Mouse (Mus musculus): ENCODE results near the gene Zfp985. TPM values are rescaled to one million over a fixed set of nuclear protein-coding genes. Genes with fewer than 3 reads are reported as not detected.
A peak's percentile ranks its signal among the peaks of the same experiment; 100 is the strongest.
"Not testable (repeated sequence)": the region's sequence is repeated elsewhere in the genome, so short reads cannot be mapped to it uniquely, and the experiment has no call there.

Gene Zfp985
- polyA plus RNA-seq, 1 experiment from 2014 or later: 0.10 TPM

DNA sequence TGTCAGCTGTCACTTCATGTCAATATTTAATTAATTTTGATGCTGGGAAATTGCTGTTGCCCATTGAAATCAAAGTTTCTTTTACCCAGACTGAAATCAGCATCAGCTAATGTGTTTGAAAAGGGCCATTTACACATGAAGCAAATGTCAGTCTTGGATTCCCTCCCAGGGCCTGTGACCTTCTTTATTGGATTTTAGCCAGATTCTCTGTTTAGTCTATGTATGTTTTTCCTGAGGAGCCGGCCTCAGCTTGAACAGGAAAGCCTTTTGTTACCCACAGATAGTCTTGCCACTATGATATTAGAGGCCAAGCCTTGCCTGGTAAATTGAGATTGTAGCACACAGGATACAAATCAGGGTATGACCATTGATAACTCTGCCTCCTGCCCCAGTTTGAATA is 6.0 kb downstream of the Zfp985 start:
- not testable (repeated sequence) for H3K4me3 ChIP-seq; H3K9ac ChIP-seq (replicated peaks); ATAC-seq (ENCODE audit: low FRiP score, low read depth); H3K4me2 ChIP-seq (replicated peaks); H3K27me3 ChIP-seq; H3K9me3 ChIP-seq; H3K36me3 ChIP-seq; H3K27ac ChIP-seq (replicated peaks); H3K4me1 ChIP-seq
- 62% methylated on average over 1 of the region's 1 CpGs for WGBS

DNA sequence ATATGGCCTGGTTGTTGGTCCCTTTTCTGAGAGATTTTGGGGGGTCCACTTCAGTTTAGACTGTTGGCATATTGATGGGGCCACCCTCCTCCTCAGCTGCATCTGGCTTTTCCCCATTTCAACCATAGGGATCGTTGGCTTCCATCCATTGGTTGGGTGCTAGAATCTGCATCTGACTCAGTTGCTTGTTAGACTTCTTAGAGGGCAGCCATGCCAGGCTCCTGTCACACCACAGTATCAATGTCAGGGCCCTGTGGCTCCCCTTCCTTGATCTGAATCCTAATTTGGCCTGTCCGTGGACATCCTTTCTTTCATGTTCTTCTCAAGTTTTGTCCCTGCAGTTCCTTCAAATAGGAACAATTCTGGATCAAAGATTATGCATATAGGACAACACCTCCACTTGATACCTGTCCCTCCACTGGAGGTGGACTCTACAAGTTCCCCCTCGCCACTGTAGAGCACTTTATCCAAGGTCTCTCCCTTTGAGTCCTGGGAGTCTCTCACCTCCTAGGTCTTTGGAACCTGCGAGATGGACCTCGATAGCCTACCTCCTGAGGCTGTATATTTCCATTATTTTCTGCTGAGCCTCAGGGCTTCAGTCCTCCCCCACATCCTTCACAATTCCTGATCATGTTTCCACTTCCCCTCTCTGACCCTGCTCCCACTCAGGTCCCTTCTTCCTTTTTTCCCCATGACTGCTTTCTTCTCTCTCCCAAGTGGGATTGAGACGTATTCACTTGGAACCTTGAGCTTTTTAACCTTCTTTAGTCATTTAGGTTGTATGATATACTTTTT is 12.5 kb downstream of the Zfp985 start:
- Histone ChIP-seq H3K4me1 (no peaks in the 10 kb centered on the region), H3K9ac (replicated peaks) (no peak overlapping the region), H3K36me3 (no peaks in the 10 kb centered on the region), H3K4me3 (no peak overlapping the region), H3K4me2 (replicated peaks) (no peak overlapping the region), H3K9me3 (peaks cover 16% of the 10 kb centered on the region), H3K27ac (replicated peaks) (no peak overlapping the region), H3K27me3 (no peaks in the 10 kb centered on the region)
- 75% methylated on average over 6 of the region's 6 CpGs for WGBS
- no peak for ATAC-seq (ENCODE audit: low FRiP score, low read depth)

DNA sequence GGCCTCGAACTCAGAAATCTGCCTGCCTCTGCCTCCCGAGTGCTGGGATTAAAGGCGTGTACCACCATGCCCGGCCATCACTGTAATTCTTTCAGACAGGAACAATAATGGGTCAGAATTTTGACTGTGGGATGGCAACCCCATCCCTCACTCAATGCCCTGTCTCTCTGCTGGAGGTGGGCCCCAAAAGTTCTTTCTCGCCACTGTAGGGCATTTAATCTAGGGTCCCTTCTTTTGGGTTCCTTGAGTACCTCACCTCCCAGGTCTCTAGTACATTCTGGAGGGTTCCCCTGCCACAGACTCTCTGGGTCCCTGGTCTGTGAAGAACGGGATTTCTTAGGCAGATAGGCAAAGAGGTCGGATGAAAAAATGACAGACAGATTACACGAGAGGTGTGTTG is 18.1 kb downstream of the Zfp985 start:
- not testable (repeated sequence) for H3K9ac ChIP-seq (replicated peaks); H3K4me1 ChIP-seq; H3K4me2 ChIP-seq (replicated peaks); H3K36me3 ChIP-seq; H3K4me3 ChIP-seq; H3K27me3 ChIP-seq; H3K27ac ChIP-seq (replicated peaks); ATAC-seq (ENCODE audit: low FRiP score, low read depth)
- H3K9me3 ChIP-seq: peaks cover 23% of the 10 kb centered on the region
- 88% methylated on average over 8 of the region's 8 CpGs for WGBS

DNA sequence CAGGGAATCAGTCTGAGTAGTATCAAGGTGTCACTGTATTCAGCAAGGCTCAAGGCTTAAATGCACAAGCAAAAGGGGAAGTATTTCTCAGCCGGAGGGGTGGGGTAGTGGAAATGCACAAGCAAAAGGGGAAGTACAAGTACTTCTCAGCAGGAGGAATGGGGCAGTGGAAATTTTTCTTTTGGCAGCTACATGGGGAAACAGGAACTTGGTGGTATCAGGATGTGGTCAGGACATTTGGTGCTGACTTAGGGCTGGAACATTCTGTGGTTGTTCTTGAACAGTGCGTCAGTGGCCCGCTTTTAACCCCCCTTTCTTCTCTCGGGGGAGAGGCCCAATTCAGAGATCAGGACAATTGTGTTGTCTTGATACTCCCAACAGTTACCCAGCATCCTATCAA is 26.3 kb downstream of the Zfp985 start:
- H3K36me3 ChIP-seq; H3K27ac ChIP-seq (replicated peaks); ATAC-seq (ENCODE audit: low FRiP score, low read depth); H3K4me1 ChIP-seq; H3K4me3 ChIP-seq; H3K4me2 ChIP-seq (replicated peaks); H3K27me3 ChIP-seq; H3K9ac ChIP-seq (replicated peaks): not testable (repeated sequence)
- peaks cover 13% of the 10 kb centered on the region; the same call in 1 of the 2 replicates for H3K9me3 ChIP-seq
- WGBS: 86% methylated on average over 4 of the region's 4 CpGs

DNA sequence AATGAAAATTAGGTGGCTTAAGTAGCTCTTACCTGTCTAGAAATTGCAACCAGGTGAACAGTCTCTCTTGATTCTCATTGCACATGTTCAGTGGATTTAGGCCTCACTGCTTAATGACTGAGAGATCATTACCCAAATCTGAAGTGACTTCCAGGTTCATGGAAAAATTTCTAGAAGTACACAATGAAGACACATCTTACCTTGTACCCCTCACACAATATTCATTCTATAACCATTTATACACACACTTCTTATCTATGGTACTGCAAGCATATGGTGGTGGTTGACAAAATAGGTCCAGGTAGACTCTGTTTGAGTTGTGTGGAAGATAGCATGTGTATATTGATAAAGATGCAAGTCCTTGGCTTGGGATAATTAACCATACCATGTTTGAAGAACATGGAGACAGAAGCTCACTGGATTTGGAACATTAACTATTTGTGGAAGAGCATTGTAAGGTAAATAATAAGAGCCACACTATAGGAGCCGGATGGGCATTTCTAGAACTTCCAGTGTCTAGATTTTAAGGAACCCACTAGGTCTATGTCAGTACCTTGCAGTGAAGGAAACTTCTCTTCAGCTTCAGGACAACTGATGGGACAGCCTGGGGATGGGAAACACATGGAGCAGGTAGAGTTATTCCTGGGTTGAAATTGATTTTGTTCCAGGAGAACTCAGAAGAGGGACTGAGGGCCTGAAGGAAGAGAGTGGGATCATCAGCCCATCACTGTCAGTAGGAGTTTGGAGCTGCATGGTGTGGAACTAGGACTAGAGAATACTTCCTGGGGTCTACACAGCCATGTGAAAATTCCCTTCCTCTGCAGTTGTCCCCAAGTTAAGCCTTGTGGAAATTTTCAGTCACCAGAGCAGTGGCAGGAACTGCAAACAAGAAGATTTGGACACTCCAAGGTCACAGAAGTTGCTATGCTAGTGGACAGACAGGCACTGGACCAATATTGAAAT is 33.7 kb downstream of the Zfp985 start:
- no peak overlapping the region for H3K9ac ChIP-seq (replicated peaks)
- 56% methylated on average over 1 of the region's 1 CpGs for WGBS
- peaks cover 22% of the 10 kb centered on the region for H3K9me3 ChIP-seq
- no peak overlapping the region for H3K4me3 ChIP-seq
- no peaks in the 10 kb centered on the region for H3K27me3 ChIP-seq
- peak; percentile 76 for ATAC-seq (ENCODE audit: low FRiP score, low read depth)
- H3K4me2 ChIP-seq (replicated peaks): no peak overlapping the region
- no peaks in the 10 kb centered on the region for H3K4me1 ChIP-seq
- H3K27ac ChIP-seq (replicated peaks): no peak overlapping the region
- no peaks in the 10 kb centered on the region for H3K36me3 ChIP-seq

- H3K9me3 ChIP-seq: peaks cover 27% of the 10 kb centered on the region
- not testable (repeated sequence) for H3K4me3 ChIP-seq; H3K4me2 ChIP-seq (replicated peaks); ATAC-seq (ENCODE audit: low FRiP score, low read depth); H3K36me3 ChIP-seq; H3K27ac ChIP-seq (replicated peaks); H3K4me1 ChIP-seq; H3K27me3 ChIP-seq; H3K9ac ChIP-seq (replicated peaks)
- 88% methylated on average over 3 of the region's 3 CpGs for WGBS
Observed at GRCm38 (mm10) chr4:147594630-147595029, 41.6 kb downstream of the Zfp985 start.

DNA sequence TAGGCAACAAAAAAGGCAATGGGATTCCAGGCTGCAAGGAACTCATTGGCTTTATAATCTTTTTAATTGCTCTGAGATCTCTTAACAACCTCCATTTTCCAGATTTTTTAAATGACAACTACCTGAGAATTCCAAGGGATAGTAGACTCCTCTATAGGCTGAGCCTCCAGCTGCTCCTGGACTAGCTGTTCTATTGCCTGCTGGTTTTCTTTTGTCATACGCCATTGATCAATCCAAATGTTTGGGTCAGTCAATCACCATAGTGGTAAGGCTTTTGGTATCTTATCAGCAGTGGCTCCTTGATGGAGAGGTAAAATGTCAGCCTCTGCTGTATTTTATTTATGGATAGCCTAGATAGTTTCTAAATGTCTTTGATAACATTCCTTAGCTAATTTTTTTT is 44.6 kb downstream of the Zfp985 start:
- WGBS: 53% methylated on average over 1 of the region's 1 CpGs
- Histone ChIP-seq H3K27ac (replicated peaks) (no peak overlapping the region), H3K36me3 (no peaks in the 10 kb centered on the region), H3K27me3 (no peaks in the 10 kb centered on the region), H3K4me2 (replicated peaks) (no peak overlapping the region), H3K4me1 (no peaks in the 10 kb centered on the region), H3K9me3 (peaks cover 30% of the 10 kb centered on the region), H3K4me3 (no peak overlapping the region), H3K9ac (replicated peaks) (no peak overlapping the region)
- no peak for ATAC-seq (ENCODE audit: low FRiP score, low read depth)

GRCm38 (mm10) chr4:147598831-147599230 is 45.8 kb downstream of the Zfp985 start:
- H3K27ac ChIP-seq (replicated peaks): no peak overlapping the region
- peaks cover 30% of the 10 kb centered on the region for H3K9me3 ChIP-seq
- WGBS: 60% methylated on average over 2 of the region's 2 CpGs
- H3K4me3 ChIP-seq: no peak overlapping the region
- no peak overlapping the region for H3K9ac ChIP-seq (replicated peaks)
- no peaks in the 10 kb centered on the region for H3K36me3 ChIP-seq
- no peak overlapping the region for H3K4me2 ChIP-seq (replicated peaks)
- ATAC-seq (ENCODE audit: low FRiP score, low read depth): peak; percentile 49; the same call in 1 of the 2 replicates
- no peaks in the 10 kb centered on the region for H3K27me3 ChIP-seq
- H3K4me1 ChIP-seq: no peaks in the 10 kb centered on the region

- Histone ChIP-seq H3K9me3 (peaks cover 34% of the 10 kb centered on the region), H3K27ac (replicated peaks) (no peak overlapping the region), H3K27me3 (no peaks in the 10 kb centered on the region), H3K4me1 (no peaks in the 10 kb centered on the region), H3K9ac (replicated peaks) (no peak overlapping the region), H3K4me2 (replicated peaks) (no peak overlapping the region), H3K36me3 (no peaks in the 10 kb centered on the region), H3K4me3 (no peak overlapping the region)
- no peak for ATAC-seq (ENCODE audit: low FRiP score, low read depth)
- WGBS: 53% methylated on average over 1 of the region's 1 CpGs
Observed at GRCm38 (mm10) chr4:147601881-147602280, 48.8 kb downstream of the Zfp985 start.

GRCm38 (mm10) chr4:147603806-147604205 is 50.7 kb downstream of the Zfp985 start:
- H3K27me3 ChIP-seq: no peaks in the 10 kb centered on the region
- H3K36me3 ChIP-seq: no peaks in the 10 kb centered on the region
- H3K4me2 ChIP-seq (replicated peaks): no peak overlapping the region
- no peak for ATAC-seq (ENCODE audit: low FRiP score, low read depth)
- H3K4me3 ChIP-seq: no peak overlapping the region
- no peak overlapping the region for H3K9ac ChIP-seq (replicated peaks)
- WGBS: 80% methylated on average over 4 of the region's 4 CpGs
- H3K27ac ChIP-seq (replicated peaks): no peak overlapping the region
- H3K9me3 ChIP-seq: peaks cover 26% of the 10 kb centered on the region
- H3K4me1 ChIP-seq: no peaks in the 10 kb centered on the region

- Histone ChIP-seq H3K4me1 (no peaks in the 10 kb centered on the region), H3K36me3 (no peaks in the 10 kb centered on the region), H3K9me3 (peaks cover 21% of the 10 kb centered on the region; the same call in 1 of the 2 replicates), H3K27me3 (no peaks in the 10 kb centered on the region), H3K9ac (replicated peaks) (no peak overlapping the region), H3K4me2 (replicated peaks) (no peak overlapping the region), H3K4me3 (no peak overlapping the region), H3K27ac (replicated peaks) (no peak overlapping the region)
- no peak for ATAC-seq (ENCODE audit: low FRiP score, low read depth)
- 80% methylated on average over 4 of the region's 4 CpGs for WGBS
Observed at GRCm38 (mm10) chr4:147605521-147605920, 52.4 kb downstream of the Zfp985 start.

DNA sequence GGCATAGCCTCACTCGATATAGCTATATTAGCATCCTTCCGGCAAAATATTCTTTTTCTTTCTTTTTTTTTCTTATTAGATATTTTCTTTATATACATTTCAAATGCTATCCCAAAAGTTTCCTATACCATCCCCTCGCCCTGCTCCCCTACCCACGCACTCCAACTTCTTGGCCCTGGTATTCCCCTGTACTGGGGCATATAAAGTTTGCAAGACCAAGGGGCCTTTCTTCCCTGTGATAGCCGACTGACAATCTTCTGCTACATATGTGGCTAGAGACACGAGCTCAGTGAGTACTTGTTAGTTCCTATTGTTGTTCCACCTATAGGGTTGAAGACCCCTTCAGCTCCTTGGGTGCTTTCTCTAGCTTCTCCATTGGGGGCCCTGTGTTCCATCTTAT is 53.4 kb downstream of the Zfp985 start:
- H3K4me3 ChIP-seq; H3K27me3 ChIP-seq; ATAC-seq (ENCODE audit: low FRiP score, low read depth); H3K9ac ChIP-seq (replicated peaks); H3K36me3 ChIP-seq; H3K27ac ChIP-seq (replicated peaks); H3K4me2 ChIP-seq (replicated peaks); H3K4me1 ChIP-seq: not testable (repeated sequence)
- peaks cover 21% of the 10 kb centered on the region; the same call in 1 of the 2 replicates for H3K9me3 ChIP-seq
- WGBS: 83% methylated on average over 6 of the region's 6 CpGs

All from midbrain, embryonic 12.5 days (tissue).